Mouse (Mus musculus): Measurements from ENCODE around the gene Hecw2. TPM values are rescaled to one million over a fixed set of nuclear protein-coding genes. Genes with fewer than 3 reads are reported as not detected.

The Hecw2 gene
- polyA plus RNA-seq, 1 experiment from 2014 or later, result 0.52 TPM

DNA sequence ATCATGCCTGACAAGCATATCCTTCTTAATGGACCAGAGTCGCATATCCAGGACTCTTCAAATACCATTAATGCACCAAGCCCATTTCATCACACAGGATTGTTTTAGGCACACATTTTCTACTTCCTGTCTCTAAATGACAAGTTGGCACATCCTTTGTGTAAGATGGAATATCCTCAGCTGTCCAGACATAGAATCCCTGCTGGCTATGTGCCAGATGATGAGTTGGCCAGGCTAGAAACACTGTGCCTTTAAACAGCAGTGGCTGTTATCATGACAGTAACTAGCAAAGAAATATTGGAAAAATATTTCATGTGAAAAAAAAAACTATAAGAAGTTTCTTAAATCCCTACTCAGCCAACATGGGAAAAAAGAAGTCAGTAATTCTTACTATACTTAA is 35.4 kb downstream of the Hecw2 start:
- no peaks in the 10 kb centered on the region for H3K9me3 ChIP-seq (replicated peaks)

DNA sequence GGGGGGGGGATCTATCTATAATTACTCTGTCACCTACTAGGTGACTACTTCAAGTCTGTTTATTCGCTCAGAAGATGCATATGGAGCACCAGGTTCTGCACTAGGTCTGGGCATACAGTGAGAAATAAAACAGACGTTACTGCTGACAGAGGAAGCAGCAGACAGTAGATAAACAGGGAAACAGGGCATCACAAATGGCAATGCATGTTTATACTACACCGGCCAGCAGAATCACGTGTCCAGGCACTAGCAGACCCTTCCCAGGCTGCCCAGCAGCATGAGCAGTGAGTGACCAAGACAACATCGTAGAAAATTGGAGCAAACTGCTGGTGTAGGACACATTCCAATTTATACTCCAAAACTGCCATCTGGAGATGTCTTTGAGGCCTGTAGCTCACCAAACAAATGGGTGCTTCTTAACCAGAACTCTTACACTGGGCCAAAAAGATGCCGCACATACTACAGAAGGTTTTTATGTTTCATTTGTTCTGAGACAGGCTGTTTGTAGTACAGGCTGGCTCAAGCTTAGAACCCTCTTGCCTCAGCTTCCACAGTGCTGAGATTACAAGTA is 41.7 kb downstream of the Hecw2 start:
- H3K4me3 ChIP-seq (replicated peaks), result no peak overlapping the region
- no peak overlapping the region for H3K27ac ChIP-seq (replicated peaks)
- no peaks in the 10 kb centered on the region for H3K27me3 ChIP-seq
- no peak overlapping the region for H3K9ac ChIP-seq
- H3K36me3 ChIP-seq (replicated peaks), result no peaks in the 10 kb centered on the region
- no peak overlapping the region for H3K4me2 ChIP-seq
- H3K4me1 ChIP-seq (replicated peaks), result no peaks in the 10 kb centered on the region
- no peak for ATAC-seq (ENCODE audit: insufficient read depth)
- 52% methylated on average over 6 of the region's 6 CpGs for WGBS (ENCODE audit: insufficient replicate concordance)
- H3K9me3 ChIP-seq (replicated peaks), result no peaks in the 10 kb centered on the region

More for the DNA sequence above, 35.4 kb downstream of the Hecw2 start:
- 51% methylated on average over 1 of the region's 1 CpGs for WGBS (ENCODE audit: insufficient replicate concordance)
- no peaks in the 10 kb centered on the region for H3K27me3 ChIP-seq
- no peak for ATAC-seq (ENCODE audit: insufficient read depth)
- no peaks in the 10 kb centered on the region for H3K36me3 ChIP-seq (replicated peaks)
- H3K9ac ChIP-seq, result no peak overlapping the region
- H3K4me3 ChIP-seq (replicated peaks), result no peak overlapping the region
- H3K27ac ChIP-seq (replicated peaks), result no peak overlapping the region
- H3K4me2 ChIP-seq, result no peak overlapping the region
- no peaks in the 10 kb centered on the region for H3K4me1 ChIP-seq (replicated peaks)

DNA sequence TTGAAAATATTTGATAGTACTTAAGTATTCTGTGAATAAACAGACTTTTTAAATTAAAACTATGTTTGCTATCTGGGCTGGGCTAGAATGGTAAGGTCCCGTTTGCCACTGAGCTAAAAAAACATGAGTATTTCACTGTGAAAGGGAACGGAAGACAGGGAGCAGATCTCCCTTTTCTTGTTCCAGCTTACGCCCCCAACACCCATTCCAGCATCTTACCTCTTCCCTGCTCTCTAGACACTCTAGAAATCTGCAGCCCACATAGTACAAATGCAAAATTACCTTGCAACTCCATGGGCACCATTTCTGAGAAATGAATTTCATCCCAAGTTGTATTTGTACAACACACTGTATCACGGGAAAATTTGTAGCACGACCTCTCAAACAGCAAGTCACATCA is 49.9 kb downstream of the Hecw2 start:
- no peaks in the 10 kb centered on the region for H3K9me3 ChIP-seq (replicated peaks)
- H3K27me3 ChIP-seq, result no peaks in the 10 kb centered on the region
- H3K36me3 ChIP-seq (replicated peaks), result no peaks in the 10 kb centered on the region
- no peak overlapping the region for H3K4me3 ChIP-seq (replicated peaks)
- 63% methylated on average over 5 of the region's 5 CpGs for WGBS (ENCODE audit: insufficient replicate concordance)
- H3K4me1 ChIP-seq (replicated peaks), result no peaks in the 10 kb centered on the region
- ATAC-seq (ENCODE audit: insufficient read depth), result no peak
- H3K27ac ChIP-seq (replicated peaks), result no peak overlapping the region
- H3K9ac ChIP-seq, result no peak overlapping the region
- H3K4me2 ChIP-seq, result no peak overlapping the region

DNA sequence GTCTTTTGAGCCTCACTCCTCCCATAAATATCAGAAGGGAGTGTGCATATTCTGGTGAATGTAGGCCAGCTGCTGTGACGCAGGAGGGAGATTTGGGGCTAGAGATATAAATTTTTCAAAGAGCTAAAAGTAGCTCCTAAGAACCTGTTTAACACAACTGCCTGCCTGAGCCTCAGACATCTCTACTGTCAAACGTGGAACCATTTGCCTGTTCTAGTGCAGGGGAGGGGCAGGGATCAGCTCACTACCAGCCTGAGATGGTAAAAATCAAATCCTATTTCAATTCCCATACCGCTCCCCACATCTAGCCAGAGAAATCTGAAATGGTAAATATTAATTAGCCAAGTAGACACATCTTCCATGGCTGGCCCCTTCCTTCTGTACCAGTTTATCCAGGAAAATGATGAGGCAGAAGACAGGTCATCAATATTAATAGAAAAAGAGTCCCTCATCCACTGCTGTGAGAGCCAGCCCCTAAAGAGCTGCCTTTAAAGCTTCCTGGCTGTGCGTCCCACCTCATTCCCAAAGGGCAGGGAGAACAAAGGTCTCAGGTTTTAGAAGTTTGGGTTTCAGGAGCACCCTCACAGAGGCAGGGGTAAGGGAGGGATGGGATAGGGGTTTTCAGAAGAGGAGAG is 61.0 kb downstream of the Hecw2 start:
- no peak for ATAC-seq (ENCODE audit: insufficient read depth)
- Histone ChIP-seq H3K4me2 (no peak overlapping the region), H3K9me3 (replicated peaks) (no peaks in the 10 kb centered on the region), H3K36me3 (replicated peaks) (no peaks in the 10 kb centered on the region), H3K27me3 (no peaks in the 10 kb centered on the region), H3K4me1 (replicated peaks) (no peaks in the 10 kb centered on the region), H3K9ac (no peak overlapping the region), H3K4me3 (replicated peaks) (no peak overlapping the region), H3K27ac (replicated peaks) (no peak overlapping the region)
- WGBS (ENCODE audit: insufficient replicate concordance), result 48% methylated on average over 4 of the region's 4 CpGs

DNA sequence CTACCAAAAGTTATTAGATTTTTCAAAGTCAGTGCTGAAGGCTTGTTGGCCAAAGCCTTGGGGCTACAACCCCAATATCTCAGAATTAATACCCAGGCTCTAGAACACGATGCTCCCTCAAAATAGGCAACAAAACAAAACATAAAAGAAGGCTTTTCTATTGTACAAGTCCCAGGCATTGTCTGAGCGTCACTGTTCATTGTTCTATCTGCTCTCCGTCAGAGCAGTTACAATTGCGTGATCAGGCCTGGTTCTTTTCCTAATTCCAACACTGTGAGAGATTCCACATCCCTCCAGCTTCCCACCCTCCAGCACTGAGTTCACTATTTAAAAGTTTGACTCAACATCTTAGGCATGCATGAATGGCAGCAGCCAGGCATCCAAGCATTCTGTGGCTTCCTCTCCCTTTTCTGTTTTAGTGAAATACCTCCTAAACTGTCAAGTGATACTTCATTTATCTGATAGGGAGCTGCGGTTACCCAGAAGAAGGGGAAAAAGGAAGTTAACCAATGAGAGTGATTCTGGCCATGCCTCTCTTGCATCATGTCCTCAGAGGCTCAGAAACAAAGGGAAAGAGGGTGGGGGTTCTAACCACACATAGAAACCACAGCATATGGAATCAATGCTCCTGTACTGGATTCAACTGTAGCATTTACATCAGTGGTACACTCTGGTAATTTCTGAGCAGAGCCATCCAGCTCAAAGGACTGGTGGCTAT is 66.1 kb downstream of the Hecw2 start:
- ATAC-seq (ENCODE audit: insufficient read depth), result no peak
- no peaks in the 10 kb centered on the region for H3K9me3 ChIP-seq (replicated peaks)
- H3K4me3 ChIP-seq (replicated peaks), result no peak overlapping the region
- no peak overlapping the region for H3K4me2 ChIP-seq
- H3K9ac ChIP-seq, result no peak overlapping the region
- H3K27ac ChIP-seq (replicated peaks), result no peak overlapping the region
- 12% methylated on average over 5 of the region's 5 CpGs for WGBS (ENCODE audit: insufficient replicate concordance)
- no peaks in the 10 kb centered on the region for H3K36me3 ChIP-seq (replicated peaks)
- H3K4me1 ChIP-seq (replicated peaks), result no peaks in the 10 kb centered on the region
- no peaks in the 10 kb centered on the region for H3K27me3 ChIP-seq

DNA sequence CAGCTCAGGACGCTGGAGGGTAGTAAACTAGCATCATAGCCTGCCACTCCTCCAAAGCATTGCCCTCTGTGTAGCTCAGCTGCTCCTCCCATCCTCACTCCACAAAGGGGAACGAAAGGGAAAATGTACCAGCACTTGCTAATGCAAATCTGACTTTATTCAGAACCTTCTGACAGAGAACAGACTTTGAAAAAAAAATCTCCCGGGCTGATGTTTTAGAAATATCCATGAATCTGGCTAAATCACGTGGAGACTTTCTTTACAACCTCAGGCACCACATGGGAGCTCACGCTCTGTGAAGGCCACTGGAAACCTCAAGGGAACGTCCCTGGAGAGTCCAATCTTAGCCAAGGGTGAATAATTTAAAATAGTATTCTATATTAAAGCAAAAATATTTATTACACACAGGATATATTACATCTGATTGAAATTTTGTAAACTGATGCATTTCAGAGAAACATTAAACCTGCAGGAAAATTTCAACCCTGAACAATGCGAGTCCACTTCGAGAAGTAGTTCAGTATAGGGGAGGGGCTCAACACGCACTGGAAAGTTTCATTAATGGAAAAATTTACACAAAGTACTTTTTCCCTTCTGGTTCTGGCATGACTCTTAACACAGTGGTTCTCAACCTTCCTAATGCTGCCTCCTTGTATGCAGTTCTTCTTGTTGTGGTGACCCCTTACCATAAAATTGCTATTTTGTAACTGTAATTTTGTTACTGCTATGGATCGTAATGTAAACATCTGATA is 67.8 kb downstream of the Hecw2 start:
- H3K36me3 ChIP-seq (replicated peaks), result no peaks in the 10 kb centered on the region
- H3K27ac ChIP-seq (replicated peaks), result no peak overlapping the region
- no peaks in the 10 kb centered on the region for H3K9me3 ChIP-seq (replicated peaks)
- ATAC-seq (ENCODE audit: insufficient read depth), result no peak
- H3K4me1 ChIP-seq (replicated peaks), result no peaks in the 10 kb centered on the region
- 61% methylated on average over 10 of the region's 10 CpGs for WGBS (ENCODE audit: insufficient replicate concordance)
- no peak overlapping the region for H3K4me2 ChIP-seq
- H3K4me3 ChIP-seq (replicated peaks), result no peak overlapping the region
- H3K27me3 ChIP-seq, result no peaks in the 10 kb centered on the region
- no peak overlapping the region for H3K9ac ChIP-seq

DNA sequence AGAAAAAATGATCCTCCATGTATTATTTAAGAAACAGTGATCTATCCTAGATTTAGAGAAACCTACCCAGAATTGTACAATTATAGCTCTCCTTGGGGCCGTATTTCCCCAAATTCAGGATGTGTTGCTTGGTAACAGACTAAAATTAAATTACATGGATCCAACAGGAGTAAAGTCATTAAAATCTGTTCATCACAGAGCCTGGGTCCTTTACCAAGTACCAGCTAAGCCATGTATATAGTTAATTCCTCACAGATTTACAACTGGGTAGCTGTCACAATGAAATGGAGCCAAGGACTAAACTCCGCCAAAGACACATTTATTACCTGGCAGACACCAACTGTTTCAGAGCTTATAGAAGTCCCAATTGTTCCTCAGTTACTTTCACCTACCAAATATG is 72.4 kb downstream of the Hecw2 start:
- no peak for ATAC-seq (ENCODE audit: insufficient read depth)
- WGBS (ENCODE audit: insufficient replicate concordance), result 73% methylated on average over 2 of the region's 2 CpGs
- H3K4me1 ChIP-seq (replicated peaks), result no peaks in the 10 kb centered on the region
- no peak overlapping the region for H3K9ac ChIP-seq
- H3K36me3 ChIP-seq (replicated peaks), result no peaks in the 10 kb centered on the region
- no peaks in the 10 kb centered on the region for H3K9me3 ChIP-seq (replicated peaks)
- H3K4me2 ChIP-seq, result no peak overlapping the region
- no peaks in the 10 kb centered on the region for H3K27me3 ChIP-seq
- H3K27ac ChIP-seq (replicated peaks), result no peak overlapping the region
- no peak overlapping the region for H3K4me3 ChIP-seq (replicated peaks)

DNA sequence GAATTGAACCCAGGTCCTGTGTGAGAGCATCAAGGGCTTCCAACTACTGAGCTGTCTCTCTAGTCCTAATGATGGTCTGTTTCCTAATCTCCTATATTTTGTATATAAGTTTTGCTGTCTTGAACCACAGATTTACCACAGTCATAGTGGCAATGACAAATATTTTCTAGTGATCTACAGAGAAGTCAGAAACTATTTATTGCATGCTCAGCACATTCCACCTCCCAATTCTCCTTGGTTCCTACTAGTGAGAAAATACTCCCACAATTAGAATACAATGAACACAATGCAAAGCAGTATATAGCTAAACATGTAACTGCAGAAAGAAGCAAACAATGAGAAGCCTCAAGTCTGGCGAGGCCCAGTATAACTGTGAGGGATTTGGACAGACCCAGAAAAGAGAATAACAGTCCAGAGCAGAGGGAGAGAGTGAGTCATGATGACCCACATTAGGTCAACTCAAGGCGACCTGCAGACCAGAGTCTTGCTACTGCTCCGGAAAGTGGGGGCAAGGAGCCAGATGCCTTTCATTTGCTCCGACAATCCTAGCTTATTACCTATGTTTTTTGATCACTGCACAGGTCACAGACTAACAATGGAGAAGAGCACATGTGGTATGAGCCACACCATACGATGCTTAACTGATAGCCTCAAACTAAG is 73.8 kb downstream of the Hecw2 start:
- H3K4me3 ChIP-seq (replicated peaks), result no peak overlapping the region
- H3K9me3 ChIP-seq (replicated peaks), result no peaks in the 10 kb centered on the region
- no peak overlapping the region for H3K27ac ChIP-seq (replicated peaks)
- no peaks in the 10 kb centered on the region for H3K36me3 ChIP-seq (replicated peaks)
- no peaks in the 10 kb centered on the region for H3K4me1 ChIP-seq (replicated peaks)
- 65% methylated on average over 5 of the region's 5 CpGs for WGBS (ENCODE audit: insufficient replicate concordance)
- H3K4me2 ChIP-seq, result no peak overlapping the region
- no peak overlapping the region for H3K9ac ChIP-seq
- no peak for ATAC-seq (ENCODE audit: insufficient read depth)
- H3K27me3 ChIP-seq, result no peaks in the 10 kb centered on the region

DNA sequence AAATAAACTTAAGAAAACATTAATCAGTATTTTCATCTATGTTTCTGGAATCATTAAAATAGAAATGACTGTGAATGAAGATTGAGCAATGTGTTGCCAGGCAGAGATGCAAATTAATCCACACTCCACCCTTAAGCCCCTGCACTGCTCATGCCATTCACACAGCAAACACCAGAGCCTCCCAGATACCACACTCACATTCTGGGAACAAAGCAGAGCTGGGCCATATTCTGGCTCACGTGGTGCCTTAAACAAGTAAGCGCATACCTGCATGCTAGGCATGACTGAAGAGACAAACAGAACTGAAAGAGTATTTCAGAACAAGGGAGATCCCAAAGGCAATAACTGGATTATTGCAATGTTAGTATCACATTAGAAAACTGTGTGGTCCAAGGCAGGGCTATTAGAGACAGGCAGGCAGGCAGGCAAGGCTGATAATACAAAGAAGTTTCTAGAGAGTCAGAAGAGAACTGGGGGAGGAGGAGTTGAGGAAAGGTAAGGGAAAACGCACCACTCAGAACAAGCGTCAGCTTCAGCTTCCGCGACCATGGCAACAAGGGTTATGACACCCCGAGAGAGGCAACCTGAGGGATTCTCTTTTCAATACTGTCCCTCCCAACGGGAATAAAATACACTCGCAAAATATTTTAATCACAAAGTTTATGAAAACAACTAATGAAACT is 75.2 kb downstream of the Hecw2 start:
- H3K27me3 ChIP-seq, result no peaks in the 10 kb centered on the region
- H3K27ac ChIP-seq (replicated peaks), result no peak overlapping the region
- no peak overlapping the region for H3K9ac ChIP-seq
- H3K36me3 ChIP-seq (replicated peaks), result no peaks in the 10 kb centered on the region
- ATAC-seq (ENCODE audit: insufficient read depth), result no peak
- H3K4me3 ChIP-seq (replicated peaks), result no peak overlapping the region
- no peaks in the 10 kb centered on the region for H3K4me1 ChIP-seq (replicated peaks)
- no peak overlapping the region for H3K4me2 ChIP-seq
- WGBS (ENCODE audit: insufficient replicate concordance), result 66% methylated on average over 9 of the region's 9 CpGs
- no peaks in the 10 kb centered on the region for H3K9me3 ChIP-seq (replicated peaks)

DNA sequence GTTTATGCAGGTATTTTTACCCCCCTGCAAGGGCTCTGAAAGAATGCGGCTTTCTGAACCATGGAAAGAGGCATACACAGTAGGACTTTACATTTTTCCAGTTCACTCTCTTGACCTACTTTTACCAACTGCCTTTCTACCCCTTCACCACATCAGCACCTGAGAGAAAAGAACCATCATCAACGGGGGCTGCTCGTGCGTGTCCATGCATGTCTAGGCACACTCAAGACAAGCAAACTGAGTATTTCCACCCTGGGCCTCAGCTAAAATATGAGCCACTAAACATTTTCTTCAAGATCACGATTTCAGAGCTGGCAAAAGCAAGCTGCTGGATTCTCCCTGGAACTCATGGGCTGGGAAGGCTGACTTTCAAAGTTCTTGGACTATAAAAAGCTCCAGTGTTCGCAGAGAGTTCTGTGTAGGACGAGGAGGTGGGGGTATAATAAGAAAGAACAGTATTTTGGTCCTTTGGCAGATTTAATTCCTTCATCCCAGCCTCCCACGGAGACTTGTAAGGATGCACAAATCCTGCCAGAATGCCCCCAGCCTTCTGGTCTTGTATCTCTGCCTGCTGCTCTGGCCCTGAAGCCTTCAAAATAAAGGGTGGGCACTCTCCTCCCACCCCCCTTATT is 76.5 kb downstream of the Hecw2 start:
- H3K9me3 ChIP-seq (replicated peaks), result no peaks in the 10 kb centered on the region
- no peak overlapping the region for H3K4me3 ChIP-seq (replicated peaks)
- ATAC-seq (ENCODE audit: insufficient read depth), result no peak
- H3K27ac ChIP-seq (replicated peaks), result no peak overlapping the region
- H3K36me3 ChIP-seq (replicated peaks), result no peaks in the 10 kb centered on the region
- H3K4me1 ChIP-seq (replicated peaks), result no peaks in the 10 kb centered on the region
- 61% methylated on average over 8 of the region's 8 CpGs for WGBS (ENCODE audit: insufficient replicate concordance)
- no peaks in the 10 kb centered on the region for H3K27me3 ChIP-seq
- no peak overlapping the region for H3K9ac ChIP-seq
- no peak overlapping the region for H3K4me2 ChIP-seq

Data from liver, embryonic 15.5 days (tissue).